Mouse (Mus musculus) layer of hippocampus, adult 18-20 months (tissue): ENCODE data around the gene Pbld2. TPM values are rescaled to one million over a fixed set of nuclear protein-coding genes. Genes with fewer than 3 reads are reported as not detected.

Source experiments
- total RNA-seq, 2 experiments: library from RNA; stranded (reverse); gene quantifications; 2 replicates each; pipeline ENCODE4 v1.2.3; 2021

Gene Pbld2
- total RNA-seq, 2 experiments from 2014 or later = 1.7 to 1.9 TPM

Other genes with a start within 250 kb of the Pbld2 start
- 10 to 100 TPM; 54.4 to 56.6 TPM for gene Ccar1, start 232.0 kb upstream of the Pbld2 start, total RNA-seq
- gene Tet1, start 115.3 kb upstream of the Pbld2 start, total RNA-seq = 10 to 100 TPM in 1 of 2 experiments, 1 to 10 TPM in 1; 9.6 to 12.6 TPM
- 10 to 100 TPM; 36.9 to 38.3 TPM for gene Slc25a16, start 103.7 kb upstream of the Pbld2 start, total RNA-seq
- 1 to 10 TPM; 1.1 to 1.2 TPM for gene Dna2, start 77.3 kb upstream of the Pbld2 start, total RNA-seq
- gene Rufy2, start 44.1 kb upstream of the Pbld2 start, total RNA-seq = 10 to 100 TPM; 73.4 to 76.1 TPM
- 10 to 100 TPM; 51.5 to 55.5 TPM for gene Hnrnph3, start 98 bp upstream of the Pbld2 start, total RNA-seq
- under 1 TPM; 0.35 to 0.43 TPM for gene Pbld1, start 35.8 kb downstream of the Pbld2 start, total RNA-seq
- 1 to 10 TPM in 1 of 2 experiments, under 1 TPM in 1; 0.79 to 2.4 TPM for gene Atoh7, start 75.3 kb downstream of the Pbld2 start, total RNA-seq
- 1 to 10 TPM; 1.7 to 2.4 TPM for gene Mypn, start 179.6 kb downstream of the Pbld2 start, total RNA-seq
- 10 to 100 TPM; 31.7 to 36.1 TPM for gene Herc4, start 219.5 kb downstream of the Pbld2 start, total RNA-seq